In the genomic region with DNA sequence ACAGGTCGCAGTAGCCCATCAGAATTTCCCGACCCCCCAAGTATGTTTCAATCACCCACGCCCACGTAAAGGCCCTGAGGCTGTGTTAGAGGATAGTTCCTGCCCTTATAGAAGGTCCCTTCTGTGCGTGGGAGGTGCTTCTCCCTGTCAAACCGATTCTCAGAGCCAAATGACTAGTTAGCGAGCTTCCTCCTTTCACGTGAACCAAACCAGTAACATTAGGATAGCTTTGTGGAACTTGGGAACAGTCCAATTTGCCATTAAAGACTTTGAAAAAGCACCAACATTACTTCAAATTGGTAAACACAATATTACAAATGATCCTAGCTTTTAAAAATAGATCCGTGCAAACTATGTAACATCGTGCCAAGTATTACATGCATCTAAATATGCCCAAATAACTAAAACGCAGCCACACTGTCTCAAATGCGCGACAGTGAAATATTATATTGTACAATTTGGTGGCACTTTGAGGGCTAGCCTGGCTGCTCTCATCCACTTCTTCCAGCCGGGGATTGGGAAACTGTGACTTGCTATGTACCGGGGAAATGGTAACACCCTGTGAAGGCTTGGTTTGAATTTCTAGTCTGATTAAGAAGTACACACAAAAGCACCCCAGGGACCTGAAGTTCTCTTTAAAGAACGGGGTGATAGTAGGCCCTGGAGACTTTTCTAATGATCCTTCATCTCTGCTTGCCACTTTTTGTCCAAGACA, we compare ENCODE assay signal across 9 mouse cellular contexts. TPM values are rescaled to one million over a fixed set of nuclear protein-coding genes. Genes with fewer than 3 reads are reported as not detected.
A peak's percentile ranks its signal among the peaks of the same experiment; 100 is the strongest.
DNase-seq lines count a peak whose midpoint lies in the region; ATAC-seq and TF ChIP-seq lines count a peak whose summit lies in the region.
"Had no signal": no experiment of that assay in that cellular context is flagged by ENCODE, and none has a peak within 500 bp of the region (broad histone marks: within the 10 kb centered on the region; RNA-seq: fewer than 3 reads in every experiment).

No protein-coding gene starts in this region.

- 36% methylated on average over 16 of the region's 16 CpGs for WGBS in embryonic facial prominence, embryonic 14.5 days
- 40% methylated on average over 16 of the region's 16 CpGs for WGBS in hindbrain, postnatal 0 days

- H3K27ac ChIP-seq in MEL (ENCODE audit: control insufficient read depth, low read depth, low read length) = no peak overlapping the region
- no peak overlapping the region for H3K27ac ChIP-seq in embryonic facial prominence, embryonic 14.5 days (replicated peaks; ENCODE audit: low read depth, low read length)
- no peak overlapping the region; the same call in 1 of the 2 replicates for H3K27ac ChIP-seq in hindbrain, postnatal 0 days
- H3K27ac ChIP-seq: macrophage had no signal

- no peaks in the 10 kb centered on the region for H3K79me2 ChIP-seq in MEL (ENCODE audit: control insufficient read depth, insufficient read depth, low read length, poor library complexity)

- TF ChIP-seq CTCF in MEL (IDR thresholded peaks at IDR 0.05 in 2 of 3, conservative IDR thresholded peaks at IDR 0.05 in 1 of 3; ENCODE audit: control insufficient read depth in 1 of 3, insufficient read depth in 1 of 3, low read depth in 2 of 3, low read length in 3 of 3, poor library complexity in 1 of 3, severe bottlenecking in 1 of 3) = no peak
- no peak for TF ChIP-seq CTCF in hindbrain, postnatal 0 days (IDR thresholded peaks at IDR 0.05; ENCODE audit: low read depth)

- no peak for TF ChIP-seq POLR2A in MEL (IDR thresholded peaks at IDR 0.05; ENCODE audit: control insufficient read depth in 1 of 2, insufficient read depth in 1 of 2, low read depth in 1 of 2, low read length in 2 of 2, poor library complexity in 1 of 2)

- TF ChIP-seq EP300 in MEL (IDR thresholded peaks at IDR 0.05; ENCODE audit: low read depth in 1 of 2, low read length in 2 of 2) = no peak; a peak in 1 of 4 replicates

- no peak for TF ChIP-seq RAD21 in MEL (IDR thresholded peaks at IDR 0.05; ENCODE audit: low read depth, low read length)

- peak overlapping the region; percentile 70 for H3K4me2 ChIP-seq in embryonic facial prominence, embryonic 14.5 days (ENCODE audit: low read depth, low read length)
- peak overlapping the region; percentile 74; the same call in 1 of the 2 replicates for H3K4me2 ChIP-seq in hindbrain, postnatal 0 days (ENCODE audit: low read depth, low read length)

- no peaks in the 10 kb centered on the region for H3K27me3 ChIP-seq in MEL (ENCODE audit: control insufficient read depth in 1 of 2, insufficient read depth in 2 of 2, low read length in 2 of 2)
- H3K27me3 ChIP-seq in embryonic facial prominence, embryonic 14.5 days (replicated peaks; ENCODE audit: control insufficient read depth, insufficient read depth, low read length) = peaks cover 18% of the 10 kb centered on the region
- no peaks in the 10 kb centered on the region for H3K27me3 ChIP-seq in hindbrain, postnatal 0 days (ENCODE audit: insufficient read depth, low read length)

- H3K4me1 ChIP-seq in MEL (ENCODE audit: control insufficient read depth in 1 of 2, insufficient read depth in 2 of 2, low read length in 2 of 2) = peaks cover 3 to 12% of the 10 kb centered on the region in 2 experiments; a peak in 3 of 4 replicates
- peaks cover 21% of the 10 kb centered on the region for H3K4me1 ChIP-seq in embryonic facial prominence, embryonic 14.5 days (ENCODE audit: control insufficient read depth, insufficient read depth, low read length)
- H3K4me1 ChIP-seq in hindbrain, postnatal 0 days (ENCODE audit: insufficient read depth, low read length) = peaks cover 15% of the 10 kb centered on the region

- peak; percentile 46 for DNase-seq in MEL (ENCODE audit: low read depth, low spot score)
- peak; percentile 52 for DNase-seq in embryonic facial prominence, embryonic 14.5 days (ENCODE audit: low spot score)
- DNase-seq in hindbrain, postnatal 0 days (ENCODE audit: low spot score) = peak; percentile 17
- peak; percentile 18 to 40 for DNase-seq in lung, postnatal 4 days
- DNase-seq in urinary bladder, adult 18-20 months (ENCODE audit: low spot score in 2 of 2) = no peak
- no peak for DNase-seq in spleen, adult 12 weeks (ENCODE audit: low spot score)
- no peak for DNase-seq in kidney, postnatal 36 days

- peaks cover 0 to 7% of the 10 kb centered on the region in 2 experiments; a peak in 2 of 4 replicates for H3K36me3 ChIP-seq in MEL (ENCODE audit: control insufficient read depth in 1 of 2, insufficient read depth in 2 of 2, low read length in 2 of 2)
- 0 out of 2 replicates have a peak, but pooled peaks cover 5% of the 10 kb centered on the region for H3K36me3 ChIP-seq in embryonic facial prominence, embryonic 14.5 days (ENCODE audit: control insufficient read depth, insufficient read depth, low read length)
- H3K36me3 ChIP-seq in hindbrain, postnatal 0 days (ENCODE audit: insufficient read depth, low read length) = no peaks in the 10 kb centered on the region

- no peak for ATAC-seq in embryonic facial prominence, embryonic 14.5 days (ENCODE audit: low read depth)
- ATAC-seq in hindbrain, postnatal 0 days = no peak
- ATAC-seq in cerebellum, adult (ENCODE audit: insufficient number of reproducible peaks, low FRiP score, low TSS enrichment) = no peak

- H3K4me3 ChIP-seq in MEL (ENCODE audit: control insufficient read depth in 1 of 2, insufficient read depth in 1 of 2, low read depth in 2 of 2, low read length in 2 of 2) = no peak overlapping the region
- peak overlapping the region; percentile 41 for H3K4me3 ChIP-seq in embryonic facial prominence, embryonic 14.5 days (ENCODE audit: low read depth, low read length)
- peak overlapping the region; percentile 33 for H3K4me3 ChIP-seq in hindbrain, postnatal 0 days (ENCODE audit: low read length)

- H3K9me3 ChIP-seq in MEL (replicated peaks; ENCODE audit: insufficient read depth, low read length) = no peaks in the 10 kb centered on the region
- H3K9me3 ChIP-seq in embryonic facial prominence, embryonic 14.5 days (ENCODE audit: control insufficient read depth, low read length) = no peaks in the 10 kb centered on the region
- H3K9me3 ChIP-seq in hindbrain, postnatal 0 days (ENCODE audit: low read length) = no peaks in the 10 kb centered on the region

- H3K9ac ChIP-seq in MEL (ENCODE audit: control insufficient read depth, low read depth, low read length, poor library complexity, severe bottlenecking) = no peak overlapping the region
- H3K9ac ChIP-seq in embryonic facial prominence, embryonic 14.5 days (ENCODE audit: low read depth, low read length) = peak overlapping the region; percentile 36
- H3K9ac ChIP-seq in hindbrain, postnatal 0 days (replicated peaks; ENCODE audit: low read length) = peak overlapping the region; percentile 45; the same call in 1 of the 2 replicates

TF ChIP-seq in MEL, 35 proteins besides CTCF, POLR2A, EP300 and RAD21 (continues in another document):
- TF ChIP-seq UBTF (IDR thresholded peaks at IDR 0.05; ENCODE audit: borderline replicate concordance, insufficient read depth, low read depth, low read length) (no peak), CHD2 (IDR thresholded peaks at IDR 0.05; ENCODE audit: low read length) (no peak), MEF2A (IDR thresholded peaks at IDR 0.05; ENCODE audit: extremely low read depth, insufficient replicate concordance, low read depth, low read length, poor library complexity, severe bottlenecking) (no peak), ZMIZ1 (IDR thresholded peaks at IDR 0.05; ENCODE audit: low read depth, low read length) (no peak), ZNF384 (IDR thresholded peaks at IDR 0.05; ENCODE audit: low read depth, low read length) (no peak), TBP (IDR thresholded peaks at IDR 0.05; ENCODE audit: low read depth, low read length) (no peak), CHD1 (IDR thresholded peaks at IDR 0.05; ENCODE audit: low read depth, low read length) (no peak), POLR2AphosphoS5 (IDR thresholded peaks at IDR 0.05; ENCODE audit: borderline replicate concordance, low read depth, low read length) (no peak), ETS1 (IDR thresholded peaks at IDR 0.05; ENCODE audit: low read depth, low read length) (no peak), USF1 (IDR thresholded peaks at IDR 0.05; ENCODE audit: low read depth, low read length) (no peak), NRF1 (IDR thresholded peaks at IDR 0.05; ENCODE audit: insufficient read depth, low read depth, low read length, poor library complexity, severe bottlenecking) (no peak)

RNA-seq across cellular contexts. Expression of a gene that starts 19.6 kb away (rescaled TPM):
- total RNA-seq in MEL (2012; rRNA removed) = 18.5 and 21.5 TPM in 2 replicates
- polyA plus RNA-seq in MEL (2012; ENCODE audit: insufficient read depth in 1 of 2, insufficient read length in 2 of 2, low read depth in 1 of 2, low replicate concordance in 2 of 2, missing spikeins in 1 of 2) = 10 to 100 TPM in 1 of 2 experiments, not detected in 1; 21.8 TPM
- polyA plus RNA-seq in embryonic facial prominence, embryonic 14.5 days (2014; fragmentation: Nextera tagmentation; extraction: Ambion mirVana) = 42.9 and 44.6 TPM in 2 replicates
- 32.8 and 37.6 TPM in 2 replicates for total RNA-seq in hindbrain, postnatal 0 days (2014; rRNA removed)
- 68.6 and 69.2 TPM in 2 replicates for polyA plus RNA-seq in hindbrain, postnatal 0 days (2015; fragmentation: Nextera tagmentation; extraction: Ambion mirVana)

RNA-seq across cellular contexts. Expression of a gene that starts 35.4 kb away (rescaled TPM):
- 0.08 TPM in 1 of 2 replicates, not detected in the other for total RNA-seq in MEL (2012; rRNA removed)
- under 1 TPM in 1 of 2 experiments, not detected in 1; 0.17 TPM for polyA plus RNA-seq in MEL (2012; ENCODE audit: insufficient read depth in 1 of 2, insufficient read length in 2 of 2, low read depth in 1 of 2, low replicate concordance in 2 of 2, missing spikeins in 1 of 2)
- polyA plus RNA-seq in embryonic facial prominence, embryonic 14.5 days (2014; fragmentation: Nextera tagmentation; extraction: Ambion mirVana) = not detected in 2 replicates
- total RNA-seq in hindbrain, postnatal 0 days (2014; rRNA removed) = 0.18 TPM in 1 of 2 replicates, not detected in the other
- polyA plus RNA-seq in hindbrain, postnatal 0 days (2015; fragmentation: Nextera tagmentation; extraction: Ambion mirVana) = not detected in 2 replicates
- polyA plus RNA-seq: macrophage had no signal

RNA-seq across cellular contexts. Expression of a gene that starts 45.9 kb away (rescaled TPM):
- total RNA-seq in MEL (2012; rRNA removed) = 25.5 and 37.7 TPM in 2 replicates
- polyA plus RNA-seq in MEL (2012; ENCODE audit: insufficient read depth in 1 of 2, insufficient read length in 2 of 2, low read depth in 1 of 2, low replicate concordance in 2 of 2, missing spikeins in 1 of 2) = 10 to 100 TPM; 31.8 to 48.6 TPM
- 63.0 and 68.5 TPM in 2 replicates for polyA plus RNA-seq in embryonic facial prominence, embryonic 14.5 days (2014; fragmentation: Nextera tagmentation; extraction: Ambion mirVana)
- total RNA-seq in hindbrain, postnatal 0 days (2014; rRNA removed) = 55.7 and 59.2 TPM in 2 replicates
- polyA plus RNA-seq in hindbrain, postnatal 0 days (2015; fragmentation: Nextera tagmentation; extraction: Ambion mirVana) = 41.9 and 42.1 TPM in 2 replicates

RNA-seq across cellular contexts. Expression of a gene that starts 58.7 kb away (rescaled TPM):
- total RNA-seq in MEL (2012; rRNA removed) = 21.8 and 26.4 TPM in 2 replicates
- 10 to 100 TPM in 1 of 2 experiments, not detected in 1; 20.8 TPM for polyA plus RNA-seq in MEL (2012; ENCODE audit: insufficient read depth in 1 of 2, insufficient read length in 2 of 2, low read depth in 1 of 2, low replicate concordance in 2 of 2, missing spikeins in 1 of 2)
- 24.6 and 24.7 TPM in 2 replicates for polyA plus RNA-seq in embryonic facial prominence, embryonic 14.5 days (2014; fragmentation: Nextera tagmentation; extraction: Ambion mirVana)
- 25.6 and 28.5 TPM in 2 replicates for total RNA-seq in hindbrain, postnatal 0 days (2014; rRNA removed)
- polyA plus RNA-seq in hindbrain, postnatal 0 days (2015; fragmentation: Nextera tagmentation; extraction: Ambion mirVana) = 35.1 and 36.9 TPM in 2 replicates

Comparison
In these comparisons a context has a peak if more than half of its experiments do, and no peak if none do; other contexts are left out.
1. DNase-seq: peak in MEL (single experiment), embryonic facial prominence, embryonic 14.5 days (single experiment), hindbrain, postnatal 0 days (single experiment) and lung, postnatal 4 days (2 of 2); none in urinary bladder, adult 18-20 months (0 of 2), spleen, adult 12 weeks (single experiment) and kidney, postnatal 36 days (0 of 2).
2. H3K4me3 ChIP-seq: peak in embryonic facial prominence, embryonic 14.5 days (single experiment) and hindbrain, postnatal 0 days (single experiment); none in MEL (0 of 2).